Mouse (Mus musculus): ENCODE measurements around the gene Dab1. TPM values are rescaled to one million over a fixed set of nuclear protein-coding genes. Genes with fewer than 3 reads are reported as not detected.

Dab1 gene
- polyA plus RNA-seq, 1 experiment: not detected

GRCm38 (mm10) chr4:104548287-104548686, 929.1 kb downstream of the Dab1 start:
- Histone ChIP-seq H3K4me3 (ENCODE audit: insufficient read depth, poor library complexity, severe bottlenecking) (no peak overlapping the region), H3K36me3 (ENCODE audit: control insufficient read depth, insufficient read depth) (no peaks in the 10 kb centered on the region), H3K27me3 (ENCODE audit: control insufficient read depth, insufficient read depth, insufficient read length) (no peaks in the 10 kb centered on the region), H3K79me3 (ENCODE audit: low read depth) (no peaks in the 10 kb centered on the region), H3K79me2 (ENCODE audit: control insufficient read depth, insufficient read depth) (no peaks in the 10 kb centered on the region), H3ac (ENCODE audit: control insufficient read depth, insufficient read length, low read depth) (no peak overlapping the region)
- TF ChIP-seq CEBPB (IDR thresholded peaks at IDR 0.05; ENCODE audit: low read depth) (no peak), MYOD1 (IDR thresholded peaks at IDR 0.05; ENCODE audit: control insufficient read depth, insufficient read length, low read depth) (no peak), MAX (IDR thresholded peaks at IDR 0.05) (no peak), CTCF (IDR thresholded peaks at IDR 0.05; ENCODE audit: control insufficient read depth, insufficient read depth, insufficient read length) (no peak), MYOG (IDR thresholded peaks at IDR 0.05; ENCODE audit: control insufficient read depth, extremely low read depth, insufficient read length) (no peak)

GRCm38 (mm10) chr4:104550581-104551205, 931.5 kb downstream of the Dab1 start:
- H3K27me3 ChIP-seq (ENCODE audit: control insufficient read depth, insufficient read depth, insufficient read length): no peaks in the 10 kb centered on the region
- H3K79me2 ChIP-seq (ENCODE audit: control insufficient read depth, insufficient read depth): no peaks in the 10 kb centered on the region
- no peak for TF ChIP-seq FOSL1 (IDR thresholded peaks at IDR 0.05; ENCODE audit: insufficient read depth, low read length, poor library complexity, severe bottlenecking)
- no peak for TF ChIP-seq USF1 (IDR thresholded peaks at IDR 0.05; ENCODE audit: low read depth)
- TF ChIP-seq CTCF (IDR thresholded peaks at IDR 0.05; ENCODE audit: control insufficient read depth, insufficient read depth, insufficient read length): no peak
- TF ChIP-seq MYOD1 (IDR thresholded peaks at IDR 0.05; ENCODE audit: control insufficient read depth, insufficient read length, low read depth): no peak
- TF ChIP-seq MAX (IDR thresholded peaks at IDR 0.05): no peak
- no peak for TF ChIP-seq MYOG (IDR thresholded peaks at IDR 0.05; ENCODE audit: control insufficient read depth, extremely low read depth, insufficient read length)
- TF ChIP-seq CEBPB (IDR thresholded peaks at IDR 0.05; ENCODE audit: low read depth): no peak
- no peaks in the 10 kb centered on the region for H3K79me3 ChIP-seq (ENCODE audit: low read depth)
- H3K4me3 ChIP-seq (ENCODE audit: insufficient read depth, poor library complexity, severe bottlenecking): no peak overlapping the region
- H3ac ChIP-seq (ENCODE audit: control insufficient read depth, insufficient read length, low read depth): no peak overlapping the region
- H3K36me3 ChIP-seq (ENCODE audit: control insufficient read depth, insufficient read depth): no peaks in the 10 kb centered on the region

- H3K4me3 ChIP-seq (ENCODE audit: insufficient read depth, poor library complexity, severe bottlenecking): no peak overlapping the region
- no peaks in the 10 kb centered on the region for H3K27me3 ChIP-seq (ENCODE audit: control insufficient read depth, insufficient read depth, insufficient read length)
- no peaks in the 10 kb centered on the region for H3K36me3 ChIP-seq (ENCODE audit: control insufficient read depth, insufficient read depth)
- H3K79me3 ChIP-seq (ENCODE audit: low read depth): no peaks in the 10 kb centered on the region
- H3K79me2 ChIP-seq (ENCODE audit: control insufficient read depth, insufficient read depth): no peaks in the 10 kb centered on the region
- no peak overlapping the region for H3ac ChIP-seq (ENCODE audit: control insufficient read depth, insufficient read length, low read depth)
- TF ChIP-seq CEBPB (IDR thresholded peaks at IDR 0.05; ENCODE audit: low read depth): no peak
- TF ChIP-seq MYOG (IDR thresholded peaks at IDR 0.05; ENCODE audit: control insufficient read depth, extremely low read depth, insufficient read length): no peak
- no peak for TF ChIP-seq USF1 (IDR thresholded peaks at IDR 0.05; ENCODE audit: low read depth)
- TF ChIP-seq MYOD1 (IDR thresholded peaks at IDR 0.05; ENCODE audit: control insufficient read depth, insufficient read length, low read depth): no peak
- TF ChIP-seq MAX (IDR thresholded peaks at IDR 0.05): no peak
- TF ChIP-seq FOSL1 (IDR thresholded peaks at IDR 0.05; ENCODE audit: insufficient read depth, low read length, poor library complexity, severe bottlenecking): no peak
- TF ChIP-seq CTCF (IDR thresholded peaks at IDR 0.05; ENCODE audit: control insufficient read depth, insufficient read depth, insufficient read length): no peak
Observed at GRCm38 (mm10) chr4:104551390-104552070, 932.4 kb downstream of the Dab1 start.

GRCm38 (mm10) chr4:104555408-104555807, 936.2 kb downstream of the Dab1 start:
- no peaks in the 10 kb centered on the region for H3K27me3 ChIP-seq (ENCODE audit: control insufficient read depth, insufficient read depth, insufficient read length)
- no peaks in the 10 kb centered on the region for H3K36me3 ChIP-seq (ENCODE audit: control insufficient read depth, insufficient read depth)
- no peaks in the 10 kb centered on the region for H3K79me2 ChIP-seq (ENCODE audit: control insufficient read depth, insufficient read depth)
- no peak overlapping the region for H3K4me3 ChIP-seq (ENCODE audit: insufficient read depth, poor library complexity, severe bottlenecking)
- H3K79me3 ChIP-seq (ENCODE audit: low read depth): no peaks in the 10 kb centered on the region
- no peak overlapping the region for H3ac ChIP-seq (ENCODE audit: control insufficient read depth, insufficient read length, low read depth)
- no peak for TF ChIP-seq MYOD1 (IDR thresholded peaks at IDR 0.05; ENCODE audit: control insufficient read depth, insufficient read length, low read depth)
- no peak for TF ChIP-seq FOSL1 (IDR thresholded peaks at IDR 0.05; ENCODE audit: insufficient read depth, low read length, poor library complexity, severe bottlenecking)
- no peak for TF ChIP-seq CTCF (IDR thresholded peaks at IDR 0.05; ENCODE audit: control insufficient read depth, insufficient read depth, insufficient read length)

- TF ChIP-seq MAX (IDR thresholded peaks at IDR 0.05): no peak
- no peak for TF ChIP-seq USF1 (IDR thresholded peaks at IDR 0.05; ENCODE audit: low read depth)
- TF ChIP-seq CTCF (IDR thresholded peaks at IDR 0.05; ENCODE audit: control insufficient read depth, insufficient read depth, insufficient read length): no peak
- no peak for TF ChIP-seq FOSL1 (IDR thresholded peaks at IDR 0.05; ENCODE audit: insufficient read depth, low read length, poor library complexity, severe bottlenecking)
- TF ChIP-seq MYOG (IDR thresholded peaks at IDR 0.05; ENCODE audit: control insufficient read depth, extremely low read depth, insufficient read length): no peak
- TF ChIP-seq CEBPB (IDR thresholded peaks at IDR 0.05; ENCODE audit: low read depth): no peak
- TF ChIP-seq MYOD1 (IDR thresholded peaks at IDR 0.05; ENCODE audit: control insufficient read depth, insufficient read length, low read depth): no peak
- Histone ChIP-seq H3K79me3 (ENCODE audit: low read depth) (no peaks in the 10 kb centered on the region), H3K79me2 (ENCODE audit: control insufficient read depth, insufficient read depth) (no peaks in the 10 kb centered on the region)
Observed at GRCm38 (mm10) chr4:104563512-104563911, 944.4 kb downstream of the Dab1 start.

More at GRCm38 (mm10) chr4:104563512-104563911, 944.4 kb downstream of the Dab1 start:
- Histone ChIP-seq H3ac (ENCODE audit: control insufficient read depth, insufficient read length, low read depth) (no peak overlapping the region), H3K4me3 (ENCODE audit: insufficient read depth, poor library complexity, severe bottlenecking) (no peak overlapping the region), H3K27me3 (ENCODE audit: control insufficient read depth, insufficient read depth, insufficient read length) (no peaks in the 10 kb centered on the region), H3K36me3 (ENCODE audit: control insufficient read depth, insufficient read depth) (no peaks in the 10 kb centered on the region)
